Mouse (Mus musculus) heart, embryonic 10.5 days (tissue): ENCODE measurements at regions not wholly inside any gene's neighbourhood (a gene's known extent, or its start where the extent isn't known, plus 50 kb on each side); places are given as distances from the start of the nearest gene placed in this dataset.
"Not testable (repeated sequence)": the region's sequence is repeated elsewhere in the genome, so short reads cannot be mapped to it uniquely, and the experiment has no call there.

Experiments used
- DNase-seq: peaks from one replicate; pipeline ENCODE4 v3.0.0-alpha.2; 2017; ENCODE audit warnings: low spot score
- H3K27ac ChIP-seq: fragments of 300-500 bp; sonication (generic); 2 replicates; pipeline ENCODE4 v1.5.1; 2016; ENCODE audit warnings: mild to moderate bottlenecking
- H3K27me3 ChIP-seq: fragments of 300-500 bp; sonication (generic); 2 replicates; pipeline ENCODE4 v1.6.1; 2016; ENCODE audit warnings: mild to moderate bottlenecking; ENCODE audit not compliant: poor library complexity, insufficient read depth, severe bottlenecking
- H3K36me3 ChIP-seq: fragments of 300-500 bp; sonication (generic); 2 replicates; pipeline ENCODE4 v1.6.1; 2016; ENCODE audit warnings: mild to moderate bottlenecking, moderate library complexity
- H3K4me1 ChIP-seq: fragments of 300-500 bp; sonication (generic); 2 replicates; pipeline ENCODE4 v1.6.1; 2016; ENCODE audit warnings: mild to moderate bottlenecking
- H3K4me3 ChIP-seq: fragments of 300-500 bp; sonication (generic); 2 replicates; pipeline ENCODE4 v1.5.1; 2016; ENCODE audit warnings: mild to moderate bottlenecking, moderate library complexity
- H3K9me3 ChIP-seq: fragments of 300-500 bp; sonication (generic); 2 replicates; pipeline ENCODE4 v1.6.1; 2016; ENCODE audit warnings: mild to moderate bottlenecking, moderate library complexity
- WGBS: fragments of 180-500 bp; shearing (Covaris S2); methylation state at CpG from one replicate; pipeline ENCODE4 v1.1.7; 2016; 5-methylcytosine and 5-hydroxymethylcytosine counted together

DNA sequence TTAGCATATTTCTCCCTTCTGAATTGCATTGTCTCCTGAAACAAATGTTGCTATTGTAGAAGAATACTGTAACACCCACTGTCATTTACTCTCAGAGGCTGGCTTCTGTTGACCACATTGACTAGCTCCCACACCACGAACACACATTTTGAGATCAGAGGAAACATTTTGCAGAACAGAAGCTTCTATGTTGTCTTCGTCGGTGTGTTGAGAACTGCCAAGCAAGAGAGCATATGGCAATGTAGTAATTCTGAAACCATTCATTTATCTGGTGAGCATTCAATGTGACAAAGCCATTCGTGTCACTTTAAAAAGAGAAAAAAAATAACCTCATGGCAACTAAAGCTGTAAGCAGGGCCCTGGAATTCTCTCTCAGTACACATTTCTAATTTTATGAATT is 343.9 kb downstream of the Car8 start:
- DNase-seq, result no peak
- WGBS, result 82% methylated on average over 4 of the region's 4 CpGs
- H3K27me3 ChIP-seq, result no peaks in the 10 kb centered on the region
- no peaks in the 10 kb centered on the region for H3K4me1 ChIP-seq
- no peaks in the 10 kb centered on the region for H3K9me3 ChIP-seq
- H3K36me3 ChIP-seq, result no peaks in the 10 kb centered on the region
- no peak overlapping the region for H3K27ac ChIP-seq
- no peak overlapping the region for H3K4me3 ChIP-seq

DNA sequence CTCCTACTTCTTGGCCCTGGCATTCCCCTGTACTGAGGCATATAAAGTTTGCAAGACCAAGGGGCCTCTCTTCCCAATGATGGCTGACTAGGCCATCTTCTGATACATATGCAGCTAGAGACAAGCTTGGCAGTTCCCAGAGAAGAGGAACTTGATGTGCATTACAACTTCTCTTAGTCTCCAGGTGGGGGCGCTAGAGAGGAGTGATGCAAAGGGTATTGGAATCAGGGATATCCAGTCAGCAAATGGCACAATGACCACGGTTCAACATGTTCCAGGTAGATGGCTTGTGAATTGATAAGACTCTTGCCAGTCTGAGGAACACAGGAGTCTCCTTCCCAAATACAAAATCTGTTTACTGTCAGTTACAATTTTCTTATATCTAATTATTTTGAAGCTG is 347.7 kb downstream of the Car8 start:
- Histone ChIP-seq H3K27ac (no peak overlapping the region), H3K36me3 (no peaks in the 10 kb centered on the region), H3K9me3 (no peaks in the 10 kb centered on the region), H3K4me3 (no peak overlapping the region), H3K27me3 (no peaks in the 10 kb centered on the region), H3K4me1 (no peaks in the 10 kb centered on the region)
- no peak for DNase-seq
- 51% methylated on average over 2 of the region's 2 CpGs for WGBS

DNA sequence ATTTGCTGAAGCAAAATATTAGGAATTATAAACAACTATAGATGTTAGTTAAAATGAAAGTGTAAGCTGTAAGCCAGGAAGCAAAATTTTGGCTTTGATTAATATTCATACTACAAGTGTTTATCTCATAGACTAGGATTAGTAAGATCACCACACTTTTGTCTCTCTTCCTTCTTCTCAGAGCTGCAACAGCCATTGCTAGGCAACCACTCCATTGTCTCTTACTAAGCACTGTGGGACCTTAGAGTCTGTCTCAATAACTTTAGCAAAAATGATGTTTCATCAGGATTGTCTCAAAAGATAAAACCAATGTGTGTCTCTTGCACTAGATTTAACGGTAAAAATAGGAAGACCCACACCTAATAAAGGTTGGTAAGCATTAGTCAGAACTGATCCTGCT is 384.3 kb downstream of the Car8 start:
- H3K27ac ChIP-seq, result no peak overlapping the region
- DNase-seq, result no peak
- no peaks in the 10 kb centered on the region for H3K4me1 ChIP-seq
- WGBS, result 75% methylated on average over 1 of the region's 1 CpGs
- no peak overlapping the region for H3K4me3 ChIP-seq
- no peaks in the 10 kb centered on the region for H3K9me3 ChIP-seq
- H3K27me3 ChIP-seq, result no peaks in the 10 kb centered on the region
- H3K36me3 ChIP-seq, result no peaks in the 10 kb centered on the region

DNA sequence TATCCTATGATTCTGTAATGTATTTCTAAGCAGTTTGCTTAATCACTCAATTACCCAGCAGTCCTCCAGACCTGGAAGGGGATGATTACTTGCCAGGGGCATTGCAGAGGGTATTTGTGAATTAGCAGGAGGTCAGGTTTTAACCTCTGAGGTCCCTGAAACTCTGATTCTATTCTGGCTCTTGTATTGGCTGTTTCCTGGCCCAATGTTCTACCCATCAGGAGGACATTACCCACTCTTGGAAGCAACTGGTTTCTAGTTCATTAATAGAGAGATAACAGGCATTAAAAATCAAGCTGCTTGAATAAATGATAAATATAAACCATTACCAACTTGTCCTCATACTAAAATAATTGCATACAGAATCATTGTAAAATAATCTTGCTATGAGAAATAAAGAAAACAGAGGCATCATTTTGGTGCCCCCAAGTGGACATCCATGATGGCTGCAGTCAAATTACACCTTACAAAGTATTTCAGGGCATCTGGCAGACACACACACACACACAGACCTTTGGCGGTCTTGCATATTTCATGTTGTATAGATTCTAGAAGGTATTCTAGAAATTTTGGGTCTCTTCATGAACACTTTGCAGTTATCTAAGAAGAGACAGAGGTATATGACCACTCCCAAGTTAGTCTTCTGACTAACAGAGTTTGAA is 385.6 kb downstream of the Car8 start:
- H3K27ac ChIP-seq, result no peak overlapping the region
- no peak overlapping the region for H3K4me3 ChIP-seq
- H3K9me3 ChIP-seq, result no peaks in the 10 kb centered on the region
- H3K27me3 ChIP-seq, result no peaks in the 10 kb centered on the region
- no peaks in the 10 kb centered on the region for H3K36me3 ChIP-seq
- DNase-seq, result no peak
- WGBS, result 61% methylated on average over 1 of the region's 1 CpGs
- H3K4me1 ChIP-seq, result no peaks in the 10 kb centered on the region

DNA sequence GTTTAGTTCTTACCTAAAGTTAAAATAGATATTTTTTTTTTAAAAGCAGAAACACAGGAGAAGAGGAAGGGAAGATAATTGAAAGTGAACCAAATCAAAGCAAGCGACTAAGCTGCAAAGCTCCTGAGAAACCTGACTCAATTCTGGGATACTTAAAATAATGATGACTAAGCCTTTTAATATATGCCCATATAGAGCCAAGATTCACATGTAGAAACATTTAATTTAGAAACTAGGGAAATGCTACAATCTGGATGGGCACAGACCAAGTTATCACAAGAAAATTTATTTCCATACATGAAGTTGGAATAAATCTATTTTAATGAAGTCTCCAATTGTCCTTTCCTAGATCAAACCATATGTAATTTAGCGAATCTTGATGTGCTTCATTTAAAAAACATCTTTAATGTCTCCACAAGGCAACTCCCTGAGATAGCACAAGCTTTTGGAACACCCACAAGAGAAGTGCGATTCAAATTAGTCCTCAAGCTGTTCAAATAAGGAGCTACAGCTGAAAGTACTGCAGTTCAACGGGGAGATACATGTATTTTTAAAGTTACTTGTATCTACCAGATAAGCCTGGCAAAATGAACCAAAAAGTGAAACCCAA is 386.7 kb downstream of the Car8 start:
- Histone ChIP-seq H3K4me1 (no peaks in the 10 kb centered on the region), H3K4me3 (no peak overlapping the region)
- 78% methylated on average over 4 of the region's 4 CpGs for WGBS

GRCm38 (mm10) chr4:7847411-7847810 is 391.4 kb downstream of the Car8 start:
- Histone ChIP-seq H3K36me3 (no peaks in the 10 kb centered on the region), H3K27ac (no peak overlapping the region), H3K4me1 (no peaks in the 10 kb centered on the region), H3K9me3 (no peaks in the 10 kb centered on the region), H3K27me3 (no peaks in the 10 kb centered on the region), H3K4me3 (no peak overlapping the region)
- 78% methylated on average over 5 of the region's 5 CpGs for WGBS
- no peak for DNase-seq

More for the DNA sequence above, 386.7 kb downstream of the Car8 start:
- H3K27ac ChIP-seq, result no peak overlapping the region
- H3K9me3 ChIP-seq, result no peaks in the 10 kb centered on the region
- H3K27me3 ChIP-seq, result no peaks in the 10 kb centered on the region
- H3K36me3 ChIP-seq, result no peaks in the 10 kb centered on the region
- no peak for DNase-seq

DNA sequence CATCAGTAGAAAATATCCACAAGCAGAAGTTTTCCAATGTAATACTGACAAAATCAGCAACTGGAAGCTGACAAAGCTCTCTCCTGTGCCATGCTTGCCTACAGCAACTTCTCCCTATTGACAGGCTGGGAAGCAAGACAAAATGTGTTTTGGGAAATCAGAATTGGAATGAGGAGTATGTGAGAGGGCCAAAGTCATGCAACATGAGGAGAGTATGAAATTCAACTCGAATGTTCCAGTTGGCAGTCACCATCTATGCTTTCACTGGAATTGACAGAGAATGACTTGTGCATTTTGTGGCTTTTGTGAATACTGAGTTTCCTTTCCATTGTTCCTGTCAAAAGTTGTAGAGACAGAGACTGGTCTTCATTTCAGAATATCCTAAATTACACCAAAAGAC is 409.7 kb downstream of the Car8 start:
- Histone ChIP-seq H3K4me3 (no peak overlapping the region), H3K4me1 (no peaks in the 10 kb centered on the region), H3K27me3 (no peaks in the 10 kb centered on the region), H3K27ac (no peak overlapping the region), H3K36me3 (no peaks in the 10 kb centered on the region), H3K9me3 (no peaks in the 10 kb centered on the region)
- 68% methylated on average over 1 of the region's 1 CpGs for WGBS
- no peak for DNase-seq

DNA sequence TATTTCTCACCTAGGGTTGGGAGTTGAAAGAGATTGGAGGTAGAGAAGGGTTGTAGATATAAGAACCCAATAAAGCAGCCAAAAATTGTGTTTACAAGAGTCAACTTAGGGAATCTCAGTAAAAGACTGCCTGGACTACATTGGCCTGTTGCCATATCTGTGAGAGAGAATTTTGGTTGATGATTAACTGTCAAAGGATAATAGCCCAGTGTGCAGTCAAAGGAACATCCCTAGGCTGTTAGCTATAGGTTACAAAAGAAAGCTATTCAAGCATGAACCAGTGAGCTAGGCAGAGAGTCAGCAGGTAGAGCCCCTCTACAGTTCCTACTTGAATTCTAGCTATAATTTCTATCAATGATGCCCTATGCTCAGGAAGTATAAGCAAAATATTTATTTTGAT is 419.0 kb downstream of the Car8 start:
- Histone ChIP-seq H3K27ac (no peak overlapping the region), H3K4me1 (no peaks in the 10 kb centered on the region), H3K36me3 (no peaks in the 10 kb centered on the region), H3K4me3 (no peak overlapping the region), H3K9me3 (no peaks in the 10 kb centered on the region), H3K27me3 (no peaks in the 10 kb centered on the region)
- no peak for DNase-seq

DNA sequence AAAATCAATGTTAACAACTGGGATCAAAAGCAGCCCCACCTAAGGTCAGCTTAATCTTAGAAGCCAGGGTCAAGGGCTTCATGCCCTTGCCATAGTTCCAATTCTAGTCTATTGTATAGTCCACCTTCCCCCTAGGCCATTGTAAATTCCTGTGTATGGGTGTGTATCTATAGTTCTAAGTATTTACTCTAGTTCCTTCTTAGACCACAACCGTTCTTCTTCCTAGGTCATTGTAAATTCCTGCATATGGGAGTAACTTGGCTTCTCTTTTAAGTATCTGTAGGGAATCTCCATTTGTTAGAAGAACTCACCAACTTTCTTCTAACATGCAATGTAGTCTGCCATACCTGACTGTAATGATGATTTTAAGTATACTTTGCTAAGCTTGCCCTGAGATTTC is 461.1 kb downstream of the Car8 start:
- not testable (repeated sequence) for H3K4me1 ChIP-seq, DNase-seq, H3K4me3 ChIP-seq, H3K27me3 ChIP-seq, H3K9me3 ChIP-seq, H3K27ac ChIP-seq, H3K36me3 ChIP-seq
- 84% methylated on average over 1 of the region's 1 CpGs for WGBS

DNA sequence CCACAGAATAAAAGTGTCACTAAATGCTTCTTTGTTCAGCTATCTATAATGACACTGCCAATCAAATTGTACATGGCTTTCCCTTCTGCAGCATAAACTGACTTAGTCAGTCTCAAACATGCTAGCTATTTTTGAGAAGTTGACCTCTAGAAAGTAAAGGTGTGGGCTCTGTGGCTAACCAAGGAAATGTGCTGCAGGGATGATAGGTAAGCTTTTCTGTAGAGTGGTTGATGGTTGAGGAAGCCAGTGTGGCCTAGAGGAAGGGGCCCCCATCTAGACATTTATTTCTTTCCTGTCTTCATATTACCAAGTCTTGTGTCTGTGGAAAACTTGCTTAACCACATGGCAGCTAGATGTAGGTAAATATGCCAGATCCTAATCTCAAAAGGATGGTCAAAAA is 483.4 kb downstream of the Car8 start:
- Histone ChIP-seq H3K27me3 (no peaks in the 10 kb centered on the region), H3K36me3 (no peaks in the 10 kb centered on the region), H3K27ac (no peak overlapping the region), H3K4me1 (no peaks in the 10 kb centered on the region), H3K9me3 (no peaks in the 10 kb centered on the region), H3K4me3 (no peak overlapping the region)
- DNase-seq, result no peak

- Histone ChIP-seq H3K36me3 (no peaks in the 10 kb centered on the region), H3K9me3 (no peaks in the 10 kb centered on the region), H3K27ac (no peak overlapping the region), H3K4me1 (no peaks in the 10 kb centered on the region), H3K4me3 (no peak overlapping the region), H3K27me3 (no peaks in the 10 kb centered on the region)
- WGBS, result 80% methylated on average over 4 of the region's 4 CpGs
- no peak for DNase-seq
Measured at GRCm38 (mm10) chr4:7753931-7754330, 484.9 kb downstream of the Car8 start.

GRCm38 (mm10) chr4:7751208-7751607 is 487.6 kb downstream of the Car8 start:
- no peak for DNase-seq
- H3K4me3 ChIP-seq, result no peak overlapping the region
- no peak overlapping the region for H3K27ac ChIP-seq
- no peaks in the 10 kb centered on the region for H3K9me3 ChIP-seq
- WGBS, result 77% methylated on average over 1 of the region's 1 CpGs
- no peaks in the 10 kb centered on the region for H3K4me1 ChIP-seq
- no peaks in the 10 kb centered on the region for H3K27me3 ChIP-seq
- no peaks in the 10 kb centered on the region for H3K36me3 ChIP-seq

DNA sequence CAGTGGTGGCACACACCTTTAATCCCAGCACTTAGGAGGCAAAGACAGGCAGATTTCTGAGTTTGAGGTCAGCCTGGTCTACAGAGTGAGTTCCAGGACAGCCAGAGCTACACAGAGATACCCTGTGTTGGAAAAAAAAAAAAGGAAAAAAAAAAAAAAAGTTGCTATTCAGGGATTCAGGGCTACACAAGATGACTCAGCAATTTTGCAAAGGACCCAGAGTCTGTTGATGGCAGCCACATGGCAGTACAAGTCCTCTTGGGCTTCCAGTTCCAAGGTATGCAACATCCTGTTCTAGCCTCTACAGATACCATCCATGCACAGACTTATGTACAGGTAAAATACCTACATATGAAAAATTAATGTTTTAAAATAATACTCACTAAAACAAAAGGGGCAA is 515.9 kb downstream of the Car8 start:
- no peak overlapping the region for H3K4me3 ChIP-seq
- H3K4me1 ChIP-seq, result no peaks in the 10 kb centered on the region
- H3K36me3 ChIP-seq, result no peaks in the 10 kb centered on the region
- no peak overlapping the region for H3K27ac ChIP-seq
- H3K27me3 ChIP-seq, result no peaks in the 10 kb centered on the region
- no peak for DNase-seq
- H3K9me3 ChIP-seq, result no peaks in the 10 kb centered on the region

DNA sequence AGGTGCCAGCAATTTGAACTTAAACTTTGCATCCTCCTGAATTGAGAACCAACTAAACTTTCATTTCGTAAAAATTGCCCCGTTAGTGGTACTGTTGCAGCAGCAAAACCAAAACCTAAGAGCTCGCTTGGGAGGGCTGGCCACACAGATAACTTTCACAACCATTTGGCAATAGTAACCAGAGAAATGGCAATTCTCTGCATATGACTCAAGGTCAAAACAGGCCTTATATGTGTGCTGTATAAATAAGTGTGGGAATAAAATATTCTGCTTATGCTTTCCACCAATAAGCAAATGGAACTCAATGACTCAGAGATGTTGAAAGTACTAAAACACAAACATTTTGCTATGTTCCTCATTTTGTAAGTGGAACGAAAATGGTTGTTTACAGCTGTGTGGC is 550.3 kb downstream of the Car8 start:
- 75% methylated on average over 4 of the region's 4 CpGs for WGBS
- Histone ChIP-seq H3K4me3 (no peak overlapping the region), H3K4me1 (no peaks in the 10 kb centered on the region), H3K9me3 (no peaks in the 10 kb centered on the region), H3K36me3 (no peaks in the 10 kb centered on the region), H3K27ac (no peak overlapping the region), H3K27me3 (no peaks in the 10 kb centered on the region)
- DNase-seq, result no peak
